In genomic region chr9:35499946-35500345, GRCm38 (mm10) we compare ENCODE assay signal across 42 mouse cellular contexts. TPM values are rescaled to one million over a fixed set of nuclear protein-coding genes. Genes with fewer than 3 reads are reported as not detected.
"Had no signal": no experiment of that assay in that cellular context is flagged by ENCODE, and none has a peak within 500 bp of the region (broad histone marks: within the 10 kb centered on the region; RNA-seq: fewer than 3 reads in every experiment).

No protein-coding gene starts in this region.

- H3K9ac ChIP-seq: heart, embryonic 13.5 days; heart, embryonic 15.5 days; hindbrain, embryonic 14.5 days; kidney, embryonic 15.5 days; limb, embryonic 12.5 days; limb, embryonic 15.5 days; liver, embryonic 12.5 days; liver, embryonic 14.5 days had no signal

- H3K4me1 ChIP-seq: heart, embryonic 13.5 days; heart, embryonic 15.5 days; liver, embryonic 12.5 days had no signal

- H3K4me2 ChIP-seq: heart, embryonic 11.5 days; heart, embryonic 13.5 days; heart, embryonic 15.5 days; hindbrain, embryonic 14.5 days; kidney, embryonic 15.5 days; limb, embryonic 12.5 days; limb, embryonic 15.5 days; liver, embryonic 12.5 days had no signal

- DNase-seq: gastrocnemius, postnatal 14 days; gastrocnemius, postnatal 36 days; heart, adult 18-20 months; heart, postnatal 14 days; heart, postnatal 36 days; kidney, adult 11 months; kidney, adult 2 months; kidney, adult 9 months; kidney, postnatal 14 days; kidney, postnatal 36 days; layer of hippocampus, adult 9-11 months; layer of hippocampus, postnatal 36 days; left cerebral cortex, postnatal 4 days had no signal

- H3K27me3 ChIP-seq: heart, embryonic 13.5 days; heart, embryonic 15.5 days; kidney, embryonic 15.5 days; limb, embryonic 12.5 days; limb, embryonic 15.5 days; liver, embryonic 12.5 days had no signal

- H3K36me3 ChIP-seq: liver, embryonic 12.5 days had no signal

- H3K27ac ChIP-seq: heart, embryonic 13.5 days; heart, embryonic 15.5 days; hindbrain, embryonic 14.5 days; kidney, embryonic 15.5 days; kidney, postnatal 0 days; limb, embryonic 12.5 days; limb, embryonic 15.5 days; liver, embryonic 12.5 days; liver, embryonic 14.5 days had no signal

- ATAC-seq: hindbrain, embryonic 16.5 days; intestine, embryonic 16.5 days; liver, embryonic 12.5 days had no signal

- H3K4me3 ChIP-seq: heart, embryonic 13.5 days; heart, embryonic 15.5 days; kidney, embryonic 15.5 days; limb, embryonic 12.5 days; limb, embryonic 15.5 days; liver, embryonic 12.5 days had no signal

- H3K9me3 ChIP-seq: heart, embryonic 13.5 days; heart, embryonic 15.5 days; kidney, embryonic 15.5 days; limb, embryonic 12.5 days; limb, embryonic 15.5 days; liver, embryonic 12.5 days had no signal

RNA-seq across cellular contexts. Expression of gene Gm1113, which starts 18.1 kb away (rescaled TPM):
- total RNA-seq: gastrocnemius, adult 18-20 months; gastrocnemius, adult 8-10 months; gastrocnemius, postnatal 14 days; gastrocnemius, postnatal 36 days; heart, adult 18-20 months; heart, adult 8-10 months; heart, postnatal 14 days; heart, postnatal 36 days; hematopoietic stem cell, adult 5-6 weeks; layer of hippocampus, adult 18-20 months; layer of hippocampus, adult 8-10 months; layer of hippocampus, postnatal 14 days; layer of hippocampus, postnatal 36 days; left cerebral cortex, adult 18-20 months; left cerebral cortex, adult 8-10 months; left cerebral cortex, postnatal 10 days; left cerebral cortex, postnatal 25 days; left cerebral cortex, postnatal 4 days; liver, adult 2 months had no signal
- polyA plus RNA-seq: gonadal fat pad, adult 2 months; heart, embryonic 11.5 days; heart, embryonic 13.5 days; heart, embryonic 15.5 days; heart, postnatal 0 days; hindbrain, embryonic 11.5 days; hindbrain, embryonic 14.5 days; hindbrain, embryonic 16.5 days; intestine, embryonic 14.5 days; intestine, embryonic 16.5 days; kidney, adult 2 months; kidney, embryonic 15.5 days; kidney, postnatal 0 days; large intestine, adult 2 months; limb, embryonic 12.5 days; limb, embryonic 15.5 days; liver, adult 2 months; liver, embryonic 12.5 days; liver, embryonic 14.5 days had no signal

RNA-seq across cellular contexts. Expression of gene Ddx25, which starts 58.4 kb away (rescaled TPM):
- total RNA-seq: gastrocnemius, adult 18-20 months; gastrocnemius, adult 8-10 months; gastrocnemius, postnatal 36 days; heart, adult 18-20 months; heart, postnatal 14 days; heart, postnatal 36 days; hematopoietic stem cell, adult 5-6 weeks; liver, adult 2 months had no signal
